Mouse (Mus musculus) hindbrain, embryonic 14.5 days (tissue): Measurements from ENCODE around the gene Kyat1. TPM values are rescaled to one million over a fixed set of nuclear protein-coding genes. Genes with fewer than 3 reads are reported as not detected.
"Not testable (repeated sequence)": the region's sequence is repeated elsewhere in the genome, so short reads cannot be mapped to it uniquely, and the experiment has no call there.

Experiments
- ATAC-seq: fragments of 200-750 bp; cut with Nextera tagmentation; 2 replicates; pipeline ENCODE4 v1.8.0; 2017; ENCODE audit warnings: moderate number of reproducible peaks, mild to moderate bottlenecking, moderate TSS enrichment, moderate library complexity; ENCODE audit not compliant: low FRiP score
- DNase-seq: peaks from one replicate; pipeline ENCODE4 v3.0.0-alpha.2; 2015; ENCODE audit warnings: low spot score
- H3K27ac ChIP-seq: fragments of 300-500 bp; sonication (generic); 2 replicates; pipeline ENCODE4 v1.5.1; 2014; ENCODE audit warnings: mild to moderate bottlenecking, moderate library complexity
- H3K27me3 ChIP-seq: fragments of 300-500 bp; sonication (generic); 2 replicates; pipeline ENCODE4 v1.6.1; 2014; ENCODE audit warnings: mild to moderate bottlenecking, low read length, mixed read lengths; ENCODE audit not compliant: control insufficient read depth, insufficient read depth
- H3K36me3 ChIP-seq: fragments of 300-500 bp; sonication (generic); replicated peaks from 2 replicates; pipeline ENCODE4 v1.6.1; 2014; ENCODE audit not compliant: control insufficient read depth, insufficient read depth
- H3K4me1 ChIP-seq: fragments of 300-500 bp; sonication (generic); replicated peaks from 2 replicates; pipeline ENCODE4 v1.6.1; 2014; ENCODE audit warnings: antibody characterized with exemption, low read length, mixed read lengths; ENCODE audit not compliant: control insufficient read depth, insufficient read depth
- H3K4me2 ChIP-seq: fragments of 300-500 bp; sonication (generic); replicated peaks from 2 replicates; pipeline ENCODE4 v1.6.1; 2014; ENCODE audit warnings: mild to moderate bottlenecking, moderate library complexity
- H3K4me3 ChIP-seq: fragments of 300-500 bp; sonication (generic); replicated peaks from 2 replicates; pipeline ENCODE4 v1.5.1; 2014; ENCODE audit warnings: mild to moderate bottlenecking, low read length
- H3K9ac ChIP-seq: fragments of 300-500 bp; sonication (generic); 2 replicates; pipeline ENCODE4 v1.6.1; 2014
- H3K9me3 ChIP-seq: fragments of 300-500 bp; sonication (generic); 2 replicates; pipeline ENCODE4 v1.6.1; 2016; ENCODE audit warnings: low read length; ENCODE audit not compliant: control insufficient read depth
- WGBS: fragments of 180-500 bp; shearing (Covaris S2); extraction: QIAGEN DNeasy Blood & Tissue Kit; methylation state at CpG from one replicate; pipeline ENCODE4 v1.1.7; 2014; 5-methylcytosine and 5-hydroxymethylcytosine counted together
- polyA plus RNA-seq: library from polyadenylated mRNA; unstranded; fragments of >200 nt; fragmentation: Nextera tagmentation; extraction: Ambion mirVana; gene quantifications from 2 replicates; pipeline ENCODE4 v1.2.1, GENCODE M21; 2014

Kyat1 gene
- polyA plus RNA-seq, 1 experiment from 2014 or later = 16.0 TPM

- H3K9me3 ChIP-seq = peaks cover 8% of the 10 kb centered on the region
- no peak overlapping the region for H3K9ac ChIP-seq
- no peaks in the 10 kb centered on the region for H3K4me1 ChIP-seq
- no peaks in the 10 kb centered on the region for H3K36me3 ChIP-seq
- H3K27me3 ChIP-seq = no peaks in the 10 kb centered on the region
- WGBS = 62% methylated on average over 9 of the region's 9 CpGs
- no peak for ATAC-seq
- no peak for DNase-seq
- H3K4me3 ChIP-seq = no peak overlapping the region
- H3K4me2 ChIP-seq = no peak overlapping the region
- H3K27ac ChIP-seq = no peak overlapping the region
Observed at GRCm38 (mm10) chr2:30164340-30164932, 41.2 kb downstream of the Kyat1 start.

DNA sequence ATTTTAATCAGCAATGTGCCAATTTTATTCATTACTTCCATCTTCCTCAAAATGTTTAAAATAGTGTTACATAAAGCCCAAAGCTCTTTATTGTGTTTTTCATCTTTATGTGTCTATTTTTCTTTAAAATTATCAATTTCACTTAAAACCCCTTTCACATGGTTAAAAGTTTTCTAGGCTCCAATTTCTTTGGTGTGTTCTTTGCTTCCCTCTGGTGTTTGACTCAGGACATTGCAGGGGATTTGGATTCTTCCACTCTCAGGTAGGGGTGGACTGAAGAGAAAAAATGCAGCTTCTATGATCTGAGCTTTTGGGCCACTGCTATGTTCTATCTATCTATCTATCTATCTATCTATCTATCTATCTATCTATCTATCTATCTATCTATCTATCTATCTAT lies 43.8 kb downstream of the Kyat1 start:
- ATAC-seq (no peak), DNase-seq (peak; percentile 89)
- Histone ChIP-seq H3K27ac (no peak overlapping the region), H3K4me2 (no peak overlapping the region), H3K9me3 (peaks cover 6% of the 10 kb centered on the region), H3K4me1 (no peaks in the 10 kb centered on the region), H3K4me3 (no peak overlapping the region), H3K36me3 (no peaks in the 10 kb centered on the region), H3K9ac (no peak overlapping the region), H3K27me3 (no peaks in the 10 kb centered on the region)

GRCm38 (mm10) chr2:30159871-30160270 lies 45.8 kb downstream of the Kyat1 start:
- WGBS = 70% methylated on average over 7 of the region's 10 CpGs
- not testable (repeated sequence) for H3K27ac ChIP-seq, H3K4me3 ChIP-seq, H3K36me3 ChIP-seq, DNase-seq, H3K9me3 ChIP-seq, H3K4me2 ChIP-seq, H3K4me1 ChIP-seq, H3K27me3 ChIP-seq, H3K9ac ChIP-seq, ATAC-seq

- H3K27me3 ChIP-seq = no peaks in the 10 kb centered on the region
- H3K4me1 ChIP-seq = no peaks in the 10 kb centered on the region
- H3K4me3 ChIP-seq = no peak overlapping the region
- no peak overlapping the region for H3K9ac ChIP-seq
- WGBS = 81% methylated on average over 8 of the region's 8 CpGs
- DNase-seq = no peak
- H3K36me3 ChIP-seq = peaks cover 49% of the 10 kb centered on the region
- no peaks in the 10 kb centered on the region for H3K9me3 ChIP-seq
- no peak overlapping the region for H3K4me2 ChIP-seq
- no peak overlapping the region for H3K27ac ChIP-seq
- ATAC-seq = no peak
Observed at GRCm38 (mm10) chr2:30152616-30153015, 53.0 kb downstream of the Kyat1 start.

GRCm38 (mm10) chr2:30151840-30152239 lies 53.8 kb downstream of the Kyat1 start:
- Histone ChIP-seq H3K36me3 (peaks cover 56% of the 10 kb centered on the region), H3K27ac (no peak overlapping the region), H3K4me2 (no peak overlapping the region), H3K9ac (no peak overlapping the region), H3K27me3 (no peaks in the 10 kb centered on the region), H3K9me3 (no peaks in the 10 kb centered on the region), H3K4me3 (no peak overlapping the region), H3K4me1 (no peaks in the 10 kb centered on the region)
- WGBS = 90% methylated on average over 11 of the region's 11 CpGs
- DNase-seq (no peak), ATAC-seq (no peak)

DNA sequence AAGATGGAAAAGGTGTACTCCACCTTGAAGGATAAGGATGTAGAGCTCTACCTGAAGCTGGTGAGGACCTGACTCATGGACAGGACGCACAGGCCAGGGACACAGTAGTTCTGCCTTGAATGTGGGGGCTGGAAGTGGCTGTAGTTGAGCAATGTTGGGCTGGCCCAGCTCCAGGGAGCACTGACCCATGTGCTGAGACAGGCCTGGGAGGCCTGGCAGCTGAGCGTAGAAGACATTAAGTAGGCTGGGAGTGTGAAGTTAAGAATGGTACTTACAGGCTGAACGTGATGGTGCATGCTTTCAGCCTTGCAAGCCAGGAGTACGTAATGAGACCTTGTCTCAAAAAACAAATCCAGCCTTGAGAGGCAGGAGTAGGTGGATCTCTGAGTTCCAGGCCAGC lies 58.2 kb downstream of the Kyat1 start:
- H3K27me3 ChIP-seq = no peaks in the 10 kb centered on the region
- no peaks in the 10 kb centered on the region for H3K9me3 ChIP-seq
- DNase-seq (no peak), ATAC-seq (no peak)
- H3K4me1 ChIP-seq = no peaks in the 10 kb centered on the region
- no peak overlapping the region for H3K9ac ChIP-seq
- no peak overlapping the region for H3K4me3 ChIP-seq
- peaks cover 96% of the 10 kb centered on the region for H3K36me3 ChIP-seq
- 94% methylated on average over 4 of the region's 4 CpGs for WGBS
- H3K4me2 ChIP-seq = no peak overlapping the region
- H3K27ac ChIP-seq = no peak overlapping the region

DNA sequence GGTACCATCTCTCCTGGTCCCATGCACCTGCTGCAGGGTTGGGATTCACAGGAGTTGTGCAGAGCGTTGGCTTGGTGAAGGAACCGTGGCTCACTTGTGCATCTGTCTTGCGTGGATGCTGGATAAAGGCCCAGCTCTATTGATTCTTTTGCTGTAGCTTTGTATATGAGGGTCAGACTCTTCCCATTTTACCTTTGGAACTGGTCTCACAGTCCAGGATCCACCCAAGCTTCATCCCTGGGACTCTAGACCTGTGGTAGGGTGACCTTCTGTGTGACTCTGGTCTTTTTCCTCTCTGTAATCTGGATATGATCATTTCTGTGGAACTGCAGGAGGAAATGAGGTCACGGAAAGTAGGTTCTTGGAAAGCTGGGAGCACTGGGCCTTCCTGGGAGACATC lies 61.2 kb downstream of the Kyat1 start:
- Histone ChIP-seq H3K4me1 (no peaks in the 10 kb centered on the region), H3K4me2 (no peak overlapping the region), H3K27ac (no peak overlapping the region), H3K9ac (no peak overlapping the region), H3K9me3 (no peaks in the 10 kb centered on the region), H3K36me3 (peaks cover 97% of the 10 kb centered on the region), H3K27me3 (no peaks in the 10 kb centered on the region), H3K4me3 (no peak overlapping the region)
- 98% methylated on average over 4 of the region's 4 CpGs for WGBS
- DNase-seq (no peak), ATAC-seq (no peak)

- DNase-seq = not testable (repeated sequence)
Observed at GRCm38 (mm10) chr2:30140021-30140420, 65.6 kb downstream of the Kyat1 start.

DNA sequence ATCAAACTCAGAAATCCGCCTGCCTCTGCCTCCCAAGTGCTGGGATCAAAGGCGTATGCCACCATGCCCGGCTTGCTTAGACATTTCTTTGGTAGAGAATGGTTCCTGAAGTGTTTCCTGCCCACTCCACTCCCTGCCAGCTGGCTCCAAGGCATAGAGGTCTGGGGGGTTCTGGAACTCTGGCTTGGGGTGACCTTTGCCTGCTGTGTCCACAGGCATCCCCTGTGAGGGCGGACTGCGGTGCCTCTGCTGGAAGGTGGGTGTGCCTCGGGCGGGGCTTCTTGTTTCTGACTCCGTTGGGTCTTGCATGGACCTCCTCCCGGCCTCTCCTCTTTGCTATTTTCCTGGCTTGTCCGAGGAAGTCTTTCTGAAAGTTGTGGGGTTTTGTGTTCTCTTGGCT lies 69.2 kb downstream of the Kyat1 start:
- no peak overlapping the region for H3K9ac ChIP-seq
- H3K4me1 ChIP-seq = peaks cover 14% of the 10 kb centered on the region; the same call in 1 of the 2 replicates
- 89% methylated on average over 10 of the region's 10 CpGs for WGBS

More at GRCm38 (mm10) chr2:30140021-30140420, 65.6 kb downstream of the Kyat1 start:
- H3K9ac ChIP-seq, H3K4me1 ChIP-seq, H3K4me3 ChIP-seq, H3K4me2 ChIP-seq, H3K27me3 ChIP-seq, ATAC-seq, H3K9me3 ChIP-seq, H3K27ac ChIP-seq: not testable (repeated sequence)
- peaks cover 93% of the 10 kb centered on the region for H3K36me3 ChIP-seq
- WGBS = 88% methylated on average over 4 of the region's 4 CpGs

More for the DNA sequence above, 69.2 kb downstream of the Kyat1 start:
- H3K36me3 ChIP-seq = peaks cover 58% of the 10 kb centered on the region
- H3K27me3 ChIP-seq = no peaks in the 10 kb centered on the region
- DNase-seq (no peak), ATAC-seq (no peak)
- H3K4me3 ChIP-seq = no peak overlapping the region
- no peak overlapping the region for H3K27ac ChIP-seq
- H3K4me2 ChIP-seq = no peak overlapping the region
- H3K9me3 ChIP-seq = no peaks in the 10 kb centered on the region
